ENCODE assay signal across 23 mouse cellular contexts in genomic region chr10:16507681-16508080, GRCm38 (mm10).
DNase-seq lines count a peak whose midpoint lies in the region; TF ChIP-seq lines count a peak whose summit lies in the region.
"Had no signal": no experiment of that assay in that cellular context is flagged by ENCODE, and none has a peak within 500 bp of the region (broad histone marks: within the 10 kb centered on the region; RNA-seq: fewer than 3 reads in every experiment).

No protein-coding gene starts in this region.

- no peak for TF ChIP-seq POLR2A in liver, adult 2 months (IDR thresholded peaks at IDR 0.05; ENCODE audit: extremely low read depth, insufficient read depth, low read length)

- 37% methylated on average over 2 of the region's 2 CpGs for WGBS in liver, adult 2 months

- H3K79me2 ChIP-seq in liver, adult 2 months (ENCODE audit: control insufficient read depth, insufficient read depth, low read length): no peaks in the 10 kb centered on the region
- H3K79me2 ChIP-seq in C2C12 (ENCODE audit: control insufficient read depth, insufficient read depth): no peaks in the 10 kb centered on the region

- peak; percentile 4 for DNase-seq in heart, adult 8-10 months (ENCODE audit: low spot score)
- DNase-seq in heart, adult 11 months: no peak
- DNase-seq in liver, adult 2 months (ENCODE audit: extremely low read depth, low read depth, low spot score): peak; percentile 2
- DNase-seq in liver: no peak
- DNase-seq in skeletal muscle tissue, adult 2 months (ENCODE audit: low read depth, low spot score): peak; percentile 13
- no peak for DNase-seq in kidney, adult 18-20 months
- DNase-seq: cerebellum, adult 11-12 months; cerebellum, postnatal 14 days; kidney, postnatal 4 days; layer of hippocampus, adult 9-11 months; left cerebral cortex, postnatal 4 days; lung, postnatal 14 days; midbrain, embryonic 14.5 days; spleen, adult 18-20 months; thymus, postnatal 4 days had no signal

- no peaks in the 10 kb centered on the region for H3K27me3 ChIP-seq in liver, adult 2 months (ENCODE audit: control insufficient read depth, insufficient read depth, low read length)
- H3K27me3 ChIP-seq in C2C12 (ENCODE audit: control insufficient read depth, insufficient read depth, insufficient read length): no peaks in the 10 kb centered on the region
- H3K27me3 ChIP-seq: forebrain, embryonic 12.5 days; hindbrain, embryonic 15.5 days; intestine, embryonic 15.5 days; megakaryocyte, embryonic 14.5 days had no signal

- no peak overlapping the region for H3K9ac ChIP-seq in liver, adult 2 months (ENCODE audit: low read depth, low read length)
- H3K9ac ChIP-seq: forebrain, embryonic 12.5 days; hindbrain, embryonic 15.5 days; intestine, embryonic 15.5 days; liver, embryonic 14.5 days had no signal

- no peaks in the 10 kb centered on the region for H3K36me3 ChIP-seq in liver, adult 2 months (ENCODE audit: control insufficient read depth, insufficient read depth, low read length)
- H3K36me3 ChIP-seq in C2C12 (ENCODE audit: control insufficient read depth, insufficient read depth): no peaks in the 10 kb centered on the region
- H3K36me3 ChIP-seq: forebrain, embryonic 12.5 days; heart, embryonic 10.5 days; hindbrain, embryonic 15.5 days; intestine, embryonic 15.5 days had no signal

- no peak for TF ChIP-seq CTCF in liver, adult 2 months (IDR thresholded peaks at IDR 0.05; ENCODE audit: low read depth, low read length)
- TF ChIP-seq CTCF in C2C12 (IDR thresholded peaks at IDR 0.05; ENCODE audit: control insufficient read depth, insufficient read depth, insufficient read length): no peak

- no peaks in the 10 kb centered on the region for H3K79me3 ChIP-seq in C2C12 (ENCODE audit: low read depth)

- no peaks in the 10 kb centered on the region for H3K4me1 ChIP-seq in liver, adult 2 months (ENCODE audit: control insufficient read depth, insufficient read depth, low read length)
- H3K4me1 ChIP-seq: forebrain, embryonic 12.5 days; heart, embryonic 10.5 days; hindbrain, embryonic 15.5 days; intestine, embryonic 15.5 days; megakaryocyte, embryonic 14.5 days had no signal

- no peak overlapping the region for H3K27ac ChIP-seq in liver, adult 2 months (replicated peaks; ENCODE audit: insufficient read depth, low read depth, low read length)
- H3K27ac ChIP-seq: forebrain, embryonic 12.5 days; heart, embryonic 10.5 days; hindbrain, embryonic 15.5 days; intestine, embryonic 15.5 days; left cerebral cortex, adult 2 months; liver, embryonic 14.5 days had no signal

- H3ac ChIP-seq in C2C12 (ENCODE audit: control insufficient read depth, insufficient read length, low read depth): no peak overlapping the region

- no peak overlapping the region for H3K4me3 ChIP-seq in liver, adult 2 months (ENCODE audit: insufficient read depth, low read depth, low read length)
- no peak overlapping the region for H3K4me3 ChIP-seq in C2C12 (ENCODE audit: insufficient read depth, poor library complexity, severe bottlenecking)
- H3K4me3 ChIP-seq: forebrain, embryonic 12.5 days; heart, embryonic 10.5 days; hindbrain, embryonic 15.5 days; intestine, embryonic 15.5 days; left cerebral cortex, adult 2 months; megakaryocyte, embryonic 14.5 days had no signal

TF ChIP-seq in C2C12, 6 proteins besides CTCF, POLR2A, EP300 and RAD21:
- no peak for TF ChIP-seq USF1 (IDR thresholded peaks at IDR 0.05; ENCODE audit: low read depth)
- TF ChIP-seq CEBPB (IDR thresholded peaks at IDR 0.05; ENCODE audit: low read depth): peak; percentile 64
- TF ChIP-seq FOSL1 (IDR thresholded peaks at IDR 0.05; ENCODE audit: insufficient read depth, low read length, poor library complexity, severe bottlenecking): peak; percentile 57
- TF ChIP-seq MYOD1 (IDR thresholded peaks at IDR 0.05; ENCODE audit: control insufficient read depth, insufficient read length, low read depth): no peak

Comparison
In these comparisons a context has a peak if more than half of its experiments do, and no peak if none do; other contexts are left out.
1. DNase-seq: peak in heart, adult 8-10 months (single experiment), liver, adult 2 months (single experiment) and skeletal muscle tissue, adult 2 months (single experiment); none in heart, adult 11 months (single experiment), liver (single experiment) and kidney, adult 18-20 months (single experiment).